Mouse (Mus musculus): Measurements from ENCODE around the gene Fam71e2. TPM values are rescaled to one million over a fixed set of nuclear protein-coding genes. Genes with fewer than 3 reads are reported as not detected.

Gene Fam71e2
- total RNA-seq (2023) = not detected

GRCm38 (mm10) chr7:4771202-4771601, at the start of gene Fam71e2:
TSS of gene Fam71e2 (minus strand) at chr7:4771302.

GRCm38 (mm10) chr7:4812303-4813104, 41.4 kb upstream of the Fam71e2 start, which contains the start of gene Ube2s:
TSS of gene Ube2s (minus strand) at chr7:4812590.

GRCm38 (mm10) chr7:4792278-4793212, 21.4 kb upstream of the Fam71e2 start, which contains the start of gene Rpl28:
TSS of gene Rpl28 (plus strand) at chr7:4792874.

GRCm38 (mm10) chr7:4789436-4789935, 18.4 kb upstream of the Fam71e2 start, which contains the start of gene Tmem238:
TSS of gene Tmem238 (minus strand) at chr7:4789656.

GRCm38 (mm10) chr7:4782759-4783158, 11.7 kb upstream of the Fam71e2 start, which contains the start of the genes Il11 and Tmem190:
TSS of gene Il11 (minus strand) at chr7:4782859.
TSS of gene Tmem190 (plus strand) at chr7:4782937.

GRCm38 (mm10) chr7:4752821-4753570, 18.1 kb downstream of the Fam71e2 start, which contains the start of gene Cox6b2:
TSS of gene Cox6b2 (minus strand) at chr7:4753094.

GRCm38 (mm10) chr7:4739544-4740275, 31.4 kb downstream of the Fam71e2 start, which contains the start of gene Kmt5c:
TSS of gene Kmt5c (plus strand) at chr7:4740115.

GRCm38 (mm10) chr7:4725169-4725568, 45.9 kb downstream of the Fam71e2 start, which contains the start of gene Tmem150b:
TSS of gene Tmem150b (minus strand) at chr7:4725249.

Other genes with a start within 250 kb of the Fam71e2 start
- gene Tnni3, start 247.1 kb downstream of the Fam71e2 start, total RNA-seq (2023) = 1 to 10 TPM in 1 of 2 experiments, under 1 TPM in 1; 0.39 to 1.7 TPM
- under 1 TPM; 0.50 to 0.77 TPM for gene Dnaaf3, start 238.8 kb downstream of the Fam71e2 start, total RNA-seq (2023)
- gene Syt5, start 223.8 kb downstream of the Fam71e2 start, total RNA-seq (2023) = not detected
- gene Ptprh, start 167.3 kb downstream of the Fam71e2 start, total RNA-seq (2023) = not detected
- 10 to 100 TPM; 22.9 to 23.5 TPM for gene Tmem86b, start 139.9 kb downstream of the Fam71e2 start, total RNA-seq (2023)
- 100 to 1,000 TPM; 149 to 155 TPM for gene Ppp6r1, start 112.3 kb downstream of the Fam71e2 start, total RNA-seq (2023)
- gene Hspbp1, start 86.2 kb downstream of the Fam71e2 start, total RNA-seq (2023) = 10 to 100 TPM; 15.7 to 22.2 TPM
- under 1 TPM in 1 of 2 experiments, not detected in 1; 0.28 TPM for gene Brsk1, start 80.7 kb downstream of the Fam71e2 start, total RNA-seq (2023)
- 10 to 100 TPM; 20.0 to 21.3 TPM for gene Tmem150b, start 46.1 kb downstream of the Fam71e2 start, total RNA-seq (2023)
- 100 to 1,000 TPM; 113 TPM for gene Kmt5c, start 31.2 kb downstream of the Fam71e2 start, total RNA-seq (2023)
- gene Cox6b2, start 18.2 kb downstream of the Fam71e2 start, total RNA-seq (2023) = 10 to 100 TPM; 36.5 to 36.7 TPM
- not detected for gene Il11, start 11.6 kb upstream of the Fam71e2 start, total RNA-seq (2023)
- not detected for gene Tmem190, start 11.6 kb upstream of the Fam71e2 start, total RNA-seq (2023)
- 1 to 10 TPM; 2.1 to 2.4 TPM for gene Tmem238, start 18.4 kb upstream of the Fam71e2 start, total RNA-seq (2023)
- 1,000 to 10,000 TPM in 1 of 2 experiments, 100 to 1,000 TPM in 1; 932 to 1,065 TPM for gene Rpl28, start 21.6 kb upstream of the Fam71e2 start, total RNA-seq (2023)
- gene Ube2s, start 41.3 kb upstream of the Fam71e2 start, total RNA-seq (2023) = 100 to 1,000 TPM; 229 to 230 TPM
- not detected for gene Shisa7, start 73.4 kb upstream of the Fam71e2 start, total RNA-seq (2023)
- 1 to 10 TPM; 4.5 to 7.4 TPM for gene Isoc2b, start 99.0 kb upstream of the Fam71e2 start, total RNA-seq (2023)
- gene Isoc2a, start 105.9 kb upstream of the Fam71e2 start, total RNA-seq (2023) = 1 to 10 TPM; 5.8 to 7.4 TPM
- gene Gm36210, start 135.2 kb upstream of the Fam71e2 start, total RNA-seq (2023) = not detected
- 10 to 100 TPM; 12.6 to 13.0 TPM for gene Zfp628, start 143.9 kb upstream of the Fam71e2 start, total RNA-seq (2023)
- gene Nat14, start 150.7 kb upstream of the Fam71e2 start, total RNA-seq (2023) = 1 to 10 TPM; 2.3 to 3.0 TPM
- gene Ssc5d, start 154.5 kb upstream of the Fam71e2 start, total RNA-seq (2023) = under 1 TPM; 0.07 to 0.42 TPM
- gene Sbk2, start 193.1 kb upstream of the Fam71e2 start, total RNA-seq (2023) = not detected
- not detected for gene Sbk3, start 199.9 kb upstream of the Fam71e2 start, total RNA-seq (2023)
- gene Zfp579, start 224.9 kb upstream of the Fam71e2 start, total RNA-seq (2023) = 1 to 10 TPM; 4.7 to 5.2 TPM
- 10 to 100 TPM; 13.7 to 14.8 TPM for gene Zfp524, start 243.1 kb upstream of the Fam71e2 start, total RNA-seq (2023)
- 10 to 100 TPM; 26.8 to 27.6 TPM for gene Fiz1, start 243.4 kb upstream of the Fam71e2 start, total RNA-seq (2023)
- gene Gm44973, start 244.2 kb upstream of the Fam71e2 start, total RNA-seq (2023) = not detected
- gene Zfp865, start 249.1 kb upstream of the Fam71e2 start, total RNA-seq (2023) = 10 to 100 TPM; 28.4 to 28.5 TPM
- under 1 TPM; 0.42 to 0.70 TPM for gene Ccdc106, start 249.3 kb upstream of the Fam71e2 start, total RNA-seq (2023)

All from neutrophil, adult 83 days (primary cell).